9 mouse cellular contexts compared by ENCODE assay signal in genomic region chr2:3172656-3173055, GRCm38 (mm10). TPM values are rescaled to one million over a fixed set of nuclear protein-coding genes. Genes with fewer than 3 reads are reported as not detected.
A peak's percentile ranks its signal among the peaks of the same experiment; 100 is the strongest.
DNase-seq lines count a peak whose midpoint lies in the region.
"Had no signal": no experiment of that assay in that cellular context is flagged by ENCODE, and none has a peak within 500 bp of the region (broad histone marks: within the 10 kb centered on the region; RNA-seq: fewer than 3 reads in every experiment).

No protein-coding gene starts in this region.

- peak; percentile 67 for DNase-seq in layer of hippocampus, adult 11-12 months (ENCODE audit: low spot score)
- no peak for DNase-seq in layer of hippocampus, postnatal 25 days (ENCODE audit: extremely low spot score in 1 of 2, low spot score in 1 of 2)
- peak; percentile 96 for DNase-seq in brain, adult 2 months (ENCODE audit: low read depth, low spot score)
- DNase-seq in cerebellum, adult 9-11 months, result peak; percentile 49
- peak; percentile 74 to 90 for DNase-seq in left cerebral cortex, adult 9 months (ENCODE audit: low spot score in 2 of 2)
- DNase-seq in adrenal gland, postnatal 25 days, result no peak
- DNase-seq in gastrocnemius, postnatal 36 days, result no peak
- no peak for DNase-seq in kidney, adult 8-10 months
- DNase-seq: thymus, postnatal 36 days had no signal

- intact Hi-C loops in gastrocnemius, postnatal 36 days (cut with DNase I), result no loop called here

RNA-seq across cellular contexts. Expression of gene Fam171a1, which starts 58.6 kb away (rescaled TPM):
- total RNA-seq in layer of hippocampus, postnatal 25 days (2021), result 10 to 100 TPM; 68.2 to 69.2 TPM
- 27.7 and 33.6 TPM in 2 replicates for total RNA-seq in adrenal gland, postnatal 25 days (2021)
- 1 to 10 TPM; 3.4 to 3.8 TPM for total RNA-seq in gastrocnemius, postnatal 36 days (2021)

Comparison
In these comparisons a context has a peak if more than half of its experiments do, and no peak if none do; other contexts are left out.
1. DNase-seq: peak in layer of hippocampus, adult 11-12 months (single experiment), brain, adult 2 months (single experiment), cerebellum, adult 9-11 months (single experiment) and left cerebral cortex, adult 9 months (2 of 2); none in layer of hippocampus, postnatal 25 days (0 of 2), adrenal gland, postnatal 25 days (single experiment), gastrocnemius, postnatal 36 days (0 of 2) and kidney, adult 8-10 months (0 of 2).